Mouse (Mus musculus): Measurements from ENCODE around the gene Vmn1r78.
"Not testable (repeated sequence)": the region's sequence is repeated elsewhere in the genome, so short reads cannot be mapped to it uniquely, and the experiment has no call there.

Gene Vmn1r78

DNA sequence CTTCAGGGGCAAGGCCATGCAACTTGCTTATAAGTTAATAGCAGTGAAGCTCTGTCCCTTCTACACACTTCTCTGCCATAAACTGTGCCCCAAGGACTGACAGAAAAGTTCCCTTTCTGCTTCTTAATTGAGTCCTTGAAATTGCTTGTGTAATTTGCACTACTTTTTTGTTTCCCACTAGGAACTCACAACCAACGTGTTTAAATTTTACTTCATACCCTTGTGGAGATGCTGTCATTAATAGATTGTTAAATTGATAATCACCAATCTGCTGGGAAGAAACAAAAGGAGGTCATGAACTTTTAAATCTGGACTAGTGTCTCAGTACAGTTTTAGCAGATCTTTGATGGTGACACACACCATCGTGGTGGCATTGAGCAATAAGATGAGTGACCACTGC lies at the start of gene Vmn1r78:
Gene Vmn1r78 (plus strand): TSS at position 301 of the 400 bp plus-strand sequence.
- DNase-seq (ENCODE audit: low read depth, low spot score): no peak

DNA sequence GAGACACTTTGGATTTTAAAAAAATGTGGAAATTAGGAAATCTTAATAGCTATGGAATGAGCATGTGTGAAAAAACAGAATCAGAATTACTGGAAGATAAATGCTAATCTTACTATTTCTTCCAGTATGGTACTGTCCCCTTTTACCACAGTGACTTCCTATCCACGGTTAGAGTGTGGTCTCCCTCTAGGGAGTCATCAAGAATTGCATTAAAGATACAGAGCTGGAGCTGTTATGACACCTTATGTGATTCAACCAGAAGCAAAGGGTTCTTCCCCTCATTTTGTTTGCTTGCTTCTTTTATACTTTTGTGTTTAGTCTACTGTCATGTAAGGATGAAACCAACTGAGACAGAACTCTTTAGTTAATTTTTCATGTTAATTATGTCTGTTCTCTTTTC lies 6.4 kb downstream of the Vmn1r78 start:
- not testable (repeated sequence) for DNase-seq (ENCODE audit: low read depth, low spot score)

DNA sequence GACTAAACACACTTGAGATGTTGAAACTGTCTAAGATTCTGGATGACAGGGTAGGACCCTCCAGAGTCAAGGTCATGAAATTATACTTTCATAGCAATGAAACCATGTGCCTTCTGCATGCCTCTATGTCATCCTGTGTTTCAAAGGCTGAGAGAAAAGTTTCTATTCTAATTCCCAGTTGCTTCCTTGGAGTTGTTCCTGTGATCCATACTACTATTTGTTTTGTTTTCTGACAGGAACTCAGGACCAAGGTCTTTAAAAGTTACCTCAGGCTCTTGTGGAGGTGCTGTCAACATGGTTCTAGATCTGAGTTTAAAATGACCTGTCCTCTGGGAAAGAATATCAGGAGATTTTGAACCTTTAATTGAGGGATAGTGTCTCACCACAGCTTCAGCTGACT lies 20.9 kb downstream of the Vmn1r78 start, which contains the start of gene Vmn1r79:
Gene Vmn1r79 (plus strand): TSS at position 301 of the 400 bp plus-strand sequence.
- DNase-seq (ENCODE audit: low read depth, low spot score): not testable (repeated sequence)

DNA sequence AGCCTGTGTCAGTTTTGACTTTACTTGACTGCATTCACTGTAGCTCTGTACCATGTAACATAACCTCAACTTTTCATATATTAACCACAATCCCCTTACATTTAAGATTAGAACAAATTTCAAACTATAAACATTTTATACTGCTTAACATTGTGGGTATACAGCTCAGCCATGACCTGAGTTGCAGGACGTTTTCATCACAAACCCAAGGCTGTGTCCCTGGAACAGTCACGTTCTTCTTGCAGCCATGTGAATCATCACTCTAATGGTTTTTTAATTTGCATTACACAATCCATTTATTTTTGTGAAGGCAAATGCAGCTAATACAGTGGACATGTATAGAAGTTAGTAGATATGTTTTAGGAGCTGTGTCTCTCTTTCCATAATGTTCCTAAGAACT lies 22.9 kb downstream of the Vmn1r78 start:
- not testable (repeated sequence) for DNase-seq (ENCODE audit: low read depth, low spot score)

DNA sequence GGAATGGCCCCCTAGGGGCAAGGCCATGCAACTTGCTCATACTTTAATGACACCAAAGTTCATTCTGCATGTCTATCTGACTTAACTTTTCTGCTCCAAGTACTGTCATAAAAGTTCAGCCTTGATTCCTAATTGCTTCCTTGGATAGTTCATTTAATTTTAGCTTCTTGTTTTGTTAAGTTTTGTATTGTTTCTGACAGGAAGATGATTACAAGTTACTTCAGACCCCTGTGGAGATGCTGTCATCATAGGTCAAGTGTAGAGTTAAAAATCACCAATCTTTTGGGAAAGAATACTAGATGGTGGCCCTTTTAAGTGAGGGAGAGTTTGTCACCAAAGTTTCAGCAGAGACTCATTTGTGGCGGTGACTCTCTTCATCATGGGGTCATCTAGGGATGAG lies 38.9 kb downstream of the Vmn1r78 start, which contains the start of gene Vmn1r80:
Gene Vmn1r80 (plus strand): TSS at position 301 of the 400 bp plus-strand sequence.
- DNase-seq (ENCODE audit: low read depth, low spot score): no peak

DNA sequence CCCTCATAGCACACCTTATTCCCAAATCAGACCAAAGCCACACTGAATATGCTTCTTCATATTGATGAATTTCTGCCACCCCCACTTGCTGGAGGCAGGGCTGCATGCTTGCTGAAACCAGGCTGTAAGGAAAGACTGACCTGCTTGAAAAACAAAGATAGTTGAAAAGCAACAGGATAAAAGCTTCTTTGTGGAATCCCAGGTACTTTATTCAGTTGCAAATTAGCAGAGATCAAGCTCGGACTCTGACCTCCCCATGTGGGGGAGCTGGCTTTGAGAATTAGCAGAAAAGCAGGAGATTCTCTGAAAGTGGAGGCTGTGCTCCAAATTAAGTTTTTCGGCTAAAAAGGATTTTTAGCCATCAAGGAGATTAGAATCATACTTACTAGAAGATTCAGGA lies 54.1 kb downstream of the Vmn1r78 start:
- DNase-seq (ENCODE audit: low read depth, low spot score): no peak

Data from 3T3-L1 (cell line).